Mouse (Mus musculus) heart, embryonic 12.5 days (tissue): ENCODE measurements at regions not wholly inside any gene's neighbourhood (a gene's known extent, or its start where the extent isn't known, plus 50 kb on each side); places are given as distances from the start of the nearest gene placed in this dataset.
A peak's percentile ranks its signal among the peaks of the same experiment; 100 is the strongest.

Experiments
- ATAC-seq: fragments of 200-750 bp; cut with Nextera tagmentation; 2 replicates; pipeline ENCODE4 v1.8.0; 2017; ENCODE audit warnings: moderate TSS enrichment, moderate library complexity; ENCODE audit not compliant: insufficient number of reproducible peaks, low FRiP score
- H3K27ac ChIP-seq: fragments of 300-500 bp; sonication (generic); 2 replicates; pipeline ENCODE4 v1.5.1; 2016; ENCODE audit warnings: mild to moderate bottlenecking, moderate library complexity; ENCODE audit not compliant: poor library complexity, severe bottlenecking
- H3K27me3 ChIP-seq: fragments of 300-500 bp; sonication (generic); replicated peaks from 2 replicates; pipeline ENCODE4 v1.6.1; 2016; ENCODE audit warnings: mild to moderate bottlenecking, moderate library complexity
- H3K36me3 ChIP-seq: fragments of 300-500 bp; sonication (generic); 2 replicates; pipeline ENCODE4 v1.6.1; 2016; ENCODE audit warnings: mild to moderate bottlenecking, moderate library complexity
- H3K4me1 ChIP-seq: fragments of 300-500 bp; sonication (generic); replicated peaks from 2 replicates; pipeline ENCODE4 v1.6.1; 2016; ENCODE audit warnings: mild to moderate bottlenecking
- H3K4me2 ChIP-seq: fragments of 300-500 bp; sonication (generic); 2 replicates; pipeline ENCODE4 v1.6.1; 2016; ENCODE audit warnings: mild to moderate bottlenecking, moderate library complexity
- H3K4me3 ChIP-seq: fragments of 300-500 bp; sonication (generic); 2 replicates; pipeline ENCODE4 v1.5.1; 2016; ENCODE audit warnings: mild to moderate bottlenecking
- H3K9ac ChIP-seq: fragments of 300-500 bp; sonication (generic); 2 replicates; pipeline ENCODE4 v1.6.1; 2016; ENCODE audit warnings: mild to moderate bottlenecking, moderate library complexity
- H3K9me3 ChIP-seq: fragments of 300-500 bp; sonication (generic); replicated peaks from 2 replicates; pipeline ENCODE4 v1.6.1; 2016; ENCODE audit warnings: mild to moderate bottlenecking, moderate library complexity
- WGBS: fragments of 180-500 bp; shearing (Covaris S2); methylation state at CpG from one replicate; pipeline ENCODE4 v1.1.7; 2016; 5-methylcytosine and 5-hydroxymethylcytosine counted together

- Histone ChIP-seq H3K4me1 (no peaks in the 10 kb centered on the region), H3K27me3 (no peaks in the 10 kb centered on the region), H3K36me3 (no peaks in the 10 kb centered on the region), H3K4me2 (no peak overlapping the region), H3K9ac (no peak overlapping the region), H3K27ac (no peak overlapping the region), H3K4me3 (no peak overlapping the region), H3K9me3 (no peaks in the 10 kb centered on the region)
- 80% methylated on average over 2 of the region's 2 CpGs for WGBS
- ATAC-seq = no peak
Observed at GRCm38 (mm10) chr3:102355352-102355751, 114.4 kb upstream of the Ngf start.

- WGBS = 75% methylated on average over 2 of the region's 2 CpGs
- Histone ChIP-seq H3K27me3 (no peaks in the 10 kb centered on the region), H3K9me3 (no peaks in the 10 kb centered on the region), H3K27ac (no peak overlapping the region), H3K4me3 (no peak overlapping the region), H3K36me3 (no peaks in the 10 kb centered on the region), H3K4me1 (no peaks in the 10 kb centered on the region), H3K4me2 (no peak overlapping the region), H3K9ac (no peak overlapping the region)
- no peak for ATAC-seq
Observed at GRCm38 (mm10) chr3:102354771-102355170, 114.9 kb upstream of the Ngf start.

- no peaks in the 10 kb centered on the region for H3K36me3 ChIP-seq
- no peak for ATAC-seq
- WGBS = 68% methylated on average over 6 of the region's 6 CpGs
- H3K27me3 ChIP-seq = no peaks in the 10 kb centered on the region
- no peak overlapping the region for H3K4me2 ChIP-seq
- H3K9me3 ChIP-seq = no peaks in the 10 kb centered on the region
- H3K4me1 ChIP-seq = peaks cover 6% of the 10 kb centered on the region
- H3K9ac ChIP-seq = no peak overlapping the region
- H3K27ac ChIP-seq = no peak overlapping the region
- no peak overlapping the region for H3K4me3 ChIP-seq
Observed at GRCm38 (mm10) chr3:102353277-102353900, 116.3 kb upstream of the Ngf start.

GRCm38 (mm10) chr3:102346077-102346476 is 123.6 kb upstream of the Ngf start:
- Histone ChIP-seq H3K9ac (no peak overlapping the region), H3K27ac (no peak overlapping the region), H3K4me2 (no peak overlapping the region), H3K4me3 (no peak overlapping the region), H3K27me3 (no peaks in the 10 kb centered on the region), H3K4me1 (peaks cover 6% of the 10 kb centered on the region), H3K9me3 (no peaks in the 10 kb centered on the region), H3K36me3 (no peaks in the 10 kb centered on the region)
- 79% methylated on average over 3 of the region's 3 CpGs for WGBS
- ATAC-seq = no peak

GRCm38 (mm10) chr3:102345291-102345690 is 124.4 kb upstream of the Ngf start:
- no peak for ATAC-seq
- Histone ChIP-seq H3K27ac (no peak overlapping the region), H3K36me3 (no peaks in the 10 kb centered on the region), H3K4me1 (peaks cover 6% of the 10 kb centered on the region), H3K27me3 (no peaks in the 10 kb centered on the region), H3K9me3 (no peaks in the 10 kb centered on the region), H3K4me2 (no peak overlapping the region), H3K4me3 (no peak overlapping the region), H3K9ac (no peak overlapping the region)
- WGBS = 49% methylated on average over 5 of the region's 5 CpGs

GRCm38 (mm10) chr3:102340731-102341130 is 129.0 kb upstream of the Ngf start:
- WGBS = 54% methylated on average over 5 of the region's 5 CpGs

GRCm38 (mm10) chr3:102337881-102338280 is 131.8 kb upstream of the Ngf start:
- Histone ChIP-seq H3K4me2 (no peak overlapping the region), H3K4me3 (no peak overlapping the region), H3K9me3 (no peaks in the 10 kb centered on the region), H3K9ac (no peak overlapping the region), H3K4me1 (no peaks in the 10 kb centered on the region), H3K27ac (no peak overlapping the region), H3K27me3 (peaks cover 16% of the 10 kb centered on the region; the same call in 1 of the 2 replicates), H3K36me3 (no peaks in the 10 kb centered on the region)
- no peak for ATAC-seq
- 57% methylated on average over 8 of the region's 8 CpGs for WGBS

More at GRCm38 (mm10) chr3:102340731-102341130, 129.0 kb upstream of the Ngf start:
- Histone ChIP-seq H3K4me3 (no peak overlapping the region), H3K4me1 (no peaks in the 10 kb centered on the region), H3K4me2 (no peak overlapping the region), H3K36me3 (no peaks in the 10 kb centered on the region), H3K27ac (no peak overlapping the region), H3K9me3 (no peaks in the 10 kb centered on the region), H3K27me3 (0 out of 2 replicates have a peak, but pooled peaks cover 11% of the 10 kb centered on the region), H3K9ac (no peak overlapping the region)
- no peak for ATAC-seq

GRCm38 (mm10) chr3:102336184-102336583 is 131.7 kb upstream of the Vangl1 start:
- Histone ChIP-seq H3K4me2 (no peak overlapping the region), H3K27ac (no peak overlapping the region), H3K9me3 (no peaks in the 10 kb centered on the region), H3K9ac (no peak overlapping the region), H3K4me3 (no peak overlapping the region), H3K27me3 (peaks cover 18% of the 10 kb centered on the region; the same call in 1 of the 2 replicates), H3K36me3 (no peaks in the 10 kb centered on the region), H3K4me1 (peaks cover 10% of the 10 kb centered on the region)
- WGBS = 71% methylated on average over 2 of the region's 2 CpGs
- no peak for ATAC-seq

GRCm38 (mm10) chr3:102335146-102335545 is 130.7 kb upstream of the Vangl1 start:
- no peak overlapping the region for H3K9ac ChIP-seq
- H3K4me3 ChIP-seq = no peak overlapping the region
- no peak overlapping the region for H3K27ac ChIP-seq
- H3K9me3 ChIP-seq = no peaks in the 10 kb centered on the region
- H3K4me1 ChIP-seq = peaks cover 10% of the 10 kb centered on the region
- H3K4me2 ChIP-seq = no peak overlapping the region
- no peaks in the 10 kb centered on the region for H3K36me3 ChIP-seq
- 77% methylated on average over 3 of the region's 3 CpGs for whole genome bisulfite sequencing
- ATAC-seq = 0 out of 2 replicates have a peak, but pooled peaks have one; percentile 42
- H3K27me3 ChIP-seq = peaks cover 21% of the 10 kb centered on the region; the same call in 1 of the 2 replicates

- Histone ChIP-seq H3K4me1 (peaks cover 10% of the 10 kb centered on the region), H3K9me3 (no peaks in the 10 kb centered on the region), H3K4me2 (no peak overlapping the region), H3K4me3 (no peak overlapping the region), H3K27ac (no peak overlapping the region), H3K27me3 (peaks cover 9% of the 10 kb centered on the region; the same call in 1 of the 2 replicates), H3K36me3 (no peaks in the 10 kb centered on the region), H3K9ac (no peak overlapping the region)
- 63% methylated on average over 3 of the region's 3 CpGs for WGBS
- no peak for ATAC-seq
Observed at GRCm38 (mm10) chr3:102332221-102332620, 127.7 kb upstream of the Vangl1 start.

GRCm38 (mm10) chr3:102319331-102319730 is 114.8 kb upstream of the Vangl1 start:
- no peaks in the 10 kb centered on the region for H3K4me1 ChIP-seq
- no peaks in the 10 kb centered on the region for H3K36me3 ChIP-seq
- no peak overlapping the region for H3K27ac ChIP-seq
- H3K4me3 ChIP-seq = no peak overlapping the region
- H3K27me3 ChIP-seq = peaks cover 3% of the 10 kb centered on the region; the same call in 1 of the 2 replicates
- no peak overlapping the region for H3K9ac ChIP-seq
- no peaks in the 10 kb centered on the region for H3K9me3 ChIP-seq
- no peak overlapping the region for H3K4me2 ChIP-seq
- ATAC-seq = no peak
- 77% methylated on average over 3 of the region's 3 CpGs for WGBS

GRCm38 (mm10) chr3:102316151-102316550 is 111.7 kb upstream of the Vangl1 start:
- WGBS = 81% methylated on average over 3 of the region's 3 CpGs
- Histone ChIP-seq H3K4me1 (0 out of 2 replicates have a peak, but pooled peaks cover 5% of the 10 kb centered on the region), H3K4me3 (no peak overlapping the region), H3K9me3 (no peaks in the 10 kb centered on the region), H3K36me3 (no peaks in the 10 kb centered on the region), H3K27ac (no peak overlapping the region), H3K27me3 (no peaks in the 10 kb centered on the region), H3K9ac (no peak overlapping the region), H3K4me2 (no peak overlapping the region)
- ATAC-seq = no peak
